Mouse (Mus musculus) kidney, embryonic 14.5 days (tissue): ENCODE measurements around the gene Btbd1. TPM values are rescaled to one million over a fixed set of nuclear protein-coding genes. Genes with fewer than 3 reads are reported as not detected.
A peak's percentile ranks its signal among the peaks of the same experiment; 100 is the strongest.

Experiments
- ATAC-seq: fragments of 200-750 bp; cut with Nextera tagmentation; 2 replicates; pipeline ENCODE4 v1.8.0; 2017; ENCODE audit warnings: moderate number of reproducible peaks, mild to moderate bottlenecking, moderate TSS enrichment, moderate library complexity; ENCODE audit not compliant: low FRiP score, low TSS enrichment
- H3K27ac ChIP-seq: fragments of 300-500 bp; sonication (generic); 2 replicates; pipeline ENCODE4 v1.5.1; 2014; ENCODE audit warnings: low read depth, mild to moderate bottlenecking, low read length, moderate library complexity, mixed read lengths
- H3K27me3 ChIP-seq: fragments of 300-500 bp; sonication (generic); 2 replicates; pipeline ENCODE4 v1.6.1; 2014; ENCODE audit warnings: mild to moderate bottlenecking, low read length; ENCODE audit not compliant: control insufficient read depth, insufficient read depth
- H3K36me3 ChIP-seq: fragments of 300-500 bp; sonication (generic); 2 replicates; pipeline ENCODE4 v1.6.1; 2014; ENCODE audit warnings: low read length, mixed read lengths; ENCODE audit not compliant: control insufficient read depth, insufficient read depth
- H3K4me1 ChIP-seq: fragments of 300-500 bp; sonication (generic); 2 replicates; pipeline ENCODE4 v1.6.1; 2014; ENCODE audit warnings: low read length, mixed read lengths; ENCODE audit not compliant: control insufficient read depth, insufficient read depth
- H3K4me2 ChIP-seq: fragments of 300-500 bp; sonication (generic); replicated peaks from 2 replicates; pipeline ENCODE4 v1.6.1; 2014; ENCODE audit warnings: low read depth, mild to moderate bottlenecking, low read length
- H3K4me3 ChIP-seq: fragments of 300-500 bp; sonication (generic); 2 replicates; pipeline ENCODE4 v1.5.1; 2014; ENCODE audit warnings: mild to moderate bottlenecking, low read length
- H3K9ac ChIP-seq: fragments of 300-500 bp; sonication (generic); 2 replicates; pipeline ENCODE4 v1.6.1; 2014; ENCODE audit warnings: low read depth, mild to moderate bottlenecking, low read length, moderate library complexity
- H3K9me3 ChIP-seq: fragments of 300-500 bp; sonication (generic); 2 replicates; pipeline ENCODE4 v1.6.1; 2016; ENCODE audit warnings: low read length; ENCODE audit not compliant: control insufficient read depth
- WGBS: fragments of 180-500 bp; shearing (Covaris S2); extraction: QIAGEN DNeasy Blood & Tissue Kit; methylation state at CpG from one replicate; pipeline ENCODE4 v1.1.7; 2014; 5-methylcytosine and 5-hydroxymethylcytosine counted together
- polyA plus RNA-seq: library from polyadenylated mRNA; unstranded; fragments of >200 nt; fragmentation: Nextera tagmentation; extraction: Ambion mirVana; gene quantifications from 2 replicates; pipeline ENCODE4 v1.2.1, GENCODE M21; 2014

Gene Btbd1
- polyA plus RNA-seq, 1 experiment from 2014 or later = 88.8 TPM

DNA sequence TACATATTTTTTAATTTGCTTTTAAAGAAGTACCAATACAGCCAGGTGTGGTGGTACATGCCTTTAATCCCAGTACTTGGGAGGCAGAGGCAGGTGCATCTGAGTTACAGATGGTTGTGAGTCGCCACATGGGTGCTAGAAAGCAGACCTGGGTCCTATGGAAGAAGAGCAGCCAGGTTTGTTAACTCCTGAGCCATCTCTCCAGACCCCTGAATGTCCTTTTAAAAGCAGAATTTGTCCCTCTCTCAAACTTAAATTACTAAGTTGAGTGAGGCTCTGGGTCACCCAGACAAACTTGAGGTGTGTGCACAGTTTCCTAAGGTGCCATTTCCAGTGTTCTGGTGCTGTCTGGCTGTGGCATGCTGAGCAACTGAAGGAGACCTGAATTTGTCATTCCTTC, 26.5 kb upstream of the Btbd1 start, which contains the start of gene Gm10160:
Gene Gm10160, minus strand, starts transcription at position 101 of the 400 bp plus-strand sequence.
- no peak for ATAC-seq
- H3K4me2 ChIP-seq = no peak within 1 kb of the TSS
- no peak within 1 kb of the TSS for H3K9ac ChIP-seq
- no peak within 1 kb of the TSS for H3K4me3 ChIP-seq
- H3K27ac ChIP-seq = no peak within 1 kb of the TSS
- H3K27me3 ChIP-seq = peaks cover 11% of the 10 kb centered on the region; the same call in 1 of the 2 replicates
- WGBS = 86% methylated on average over 1 of the region's 1 CpGs
- H3K4me1 ChIP-seq = peaks cover 3% of the 10 kb centered on the region; the same call in 1 of the 2 replicates
- no peaks in the 10 kb centered on the region for H3K36me3 ChIP-seq
- no peaks in the 10 kb centered on the region for H3K9me3 ChIP-seq

DNA sequence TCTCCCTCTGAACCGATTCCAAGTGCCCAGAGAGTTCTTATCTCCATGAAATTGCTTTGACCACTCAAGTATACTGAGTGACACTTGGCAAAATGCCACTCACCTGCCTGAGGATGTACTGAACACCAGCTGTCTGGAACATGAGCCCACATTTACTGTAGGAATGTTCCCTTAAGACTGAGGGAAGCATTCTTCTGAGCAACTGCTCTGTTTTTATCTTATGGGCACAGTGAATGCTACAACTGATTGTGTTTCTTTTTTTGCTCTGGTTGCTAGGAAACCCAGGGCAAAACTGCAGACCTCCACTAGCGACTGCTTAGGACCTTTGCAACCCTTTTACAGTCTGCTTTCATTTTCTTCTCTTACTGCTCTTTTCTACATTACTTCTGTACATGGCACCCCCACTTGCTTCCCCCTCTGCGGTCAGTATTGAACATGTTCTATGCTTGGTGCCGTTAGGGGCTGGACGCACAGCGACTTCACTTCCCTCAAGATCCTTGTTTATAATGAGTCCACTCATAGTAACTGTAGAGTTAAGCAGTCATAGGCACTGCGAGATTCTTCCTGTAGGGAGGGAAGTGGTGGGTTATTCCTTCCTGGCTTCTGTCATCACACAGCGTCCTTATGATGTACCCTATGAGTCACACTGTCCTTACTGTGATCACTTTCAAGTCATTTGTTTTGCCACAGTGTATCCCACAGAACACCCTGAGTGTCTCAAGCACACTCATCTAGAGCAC, 25.5 kb upstream of the Btbd1 start:
- 74% methylated on average over 8 of the region's 8 CpGs for WGBS
- Histone ChIP-seq H3K36me3 (no peaks in the 10 kb centered on the region), H3K27ac (no peak overlapping the region), H3K27me3 (peaks cover 11% of the 10 kb centered on the region; the same call in 1 of the 2 replicates), H3K4me2 (no peak overlapping the region), H3K4me1 (peaks cover 3% of the 10 kb centered on the region; the same call in 1 of the 2 replicates), H3K9me3 (no peaks in the 10 kb centered on the region), H3K4me3 (no peak overlapping the region), H3K9ac (no peak overlapping the region)
- ATAC-seq = no peak

DNA sequence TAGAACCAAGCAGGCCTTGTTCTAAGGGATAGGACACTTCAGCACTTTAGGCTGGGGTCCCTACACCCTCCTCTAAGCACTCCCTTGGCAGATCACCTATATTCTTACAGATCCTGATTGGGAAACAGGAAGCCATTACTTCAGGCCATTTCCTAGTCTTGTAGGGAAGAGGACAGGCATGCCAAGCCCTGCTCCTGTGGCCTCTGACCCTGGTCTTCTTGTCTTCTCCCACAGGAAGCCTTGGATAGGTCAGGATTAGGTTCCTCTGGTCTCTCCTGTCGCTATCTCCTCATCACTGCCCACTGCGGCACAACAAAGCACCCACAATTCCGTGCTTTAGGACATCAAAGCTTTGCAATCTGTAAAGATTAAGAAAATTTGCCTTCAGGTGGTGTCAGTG, 22.5 kb upstream of the Btbd1 start:
- Histone ChIP-seq H3K36me3 (no peaks in the 10 kb centered on the region), H3K27ac (peak overlapping the region; percentile 38; the same call in 1 of the 2 replicates), H3K4me2 (no peak overlapping the region), H3K4me3 (no peak overlapping the region), H3K9me3 (no peaks in the 10 kb centered on the region), H3K27me3 (no peaks in the 10 kb centered on the region), H3K9ac (no peak overlapping the region), H3K4me1 (no peaks in the 10 kb centered on the region)
- ATAC-seq = no peak
- 74% methylated on average over 3 of the region's 3 CpGs for WGBS

DNA sequence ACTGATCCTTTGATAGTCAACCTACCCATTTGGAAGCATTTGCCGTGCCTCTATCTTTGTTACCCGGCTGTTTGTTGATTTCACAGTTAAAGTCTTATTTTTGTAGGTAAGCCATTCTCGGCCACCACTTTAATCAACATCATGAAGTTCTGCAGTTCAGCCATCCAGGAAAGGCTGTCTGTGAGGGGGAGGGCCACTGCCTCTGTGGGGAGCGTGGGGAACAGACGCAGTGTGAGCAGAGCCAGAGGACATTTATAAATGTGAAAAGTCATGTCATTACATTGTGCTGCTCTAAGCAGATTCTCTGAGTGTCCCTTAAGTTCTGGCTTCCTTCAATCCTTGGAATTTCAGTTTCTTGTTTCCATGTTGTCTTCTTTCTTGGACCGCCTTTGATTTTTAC, 20.9 kb upstream of the Btbd1 start:
- no peak for ATAC-seq
- Histone ChIP-seq H3K36me3 (no peaks in the 10 kb centered on the region), H3K27ac (no peak overlapping the region), H3K27me3 (no peaks in the 10 kb centered on the region), H3K4me1 (0 out of 2 replicates have a peak, but pooled peaks cover 2% of the 10 kb centered on the region), H3K9ac (no peak overlapping the region), H3K9me3 (no peaks in the 10 kb centered on the region), H3K4me2 (no peak overlapping the region), H3K4me3 (no peak overlapping the region)
- WGBS = 58% methylated on average over 6 of the region's 6 CpGs

- Histone ChIP-seq H3K27me3 (no peaks in the 10 kb centered on the region), H3K27ac (no peak overlapping the region), H3K4me2 (no peak overlapping the region), H3K36me3 (no peaks in the 10 kb centered on the region), H3K4me1 (0 out of 2 replicates have a peak, but pooled peaks cover 5% of the 10 kb centered on the region), H3K4me3 (no peak overlapping the region), H3K9me3 (no peaks in the 10 kb centered on the region), H3K9ac (no peak overlapping the region)
- WGBS = 94% methylated on average over 7 of the region's 7 CpGs
- no peak for ATAC-seq
Observed at GRCm38 (mm10) chr7:81849633-81850032, 20.4 kb upstream of the Btbd1 start.

DNA sequence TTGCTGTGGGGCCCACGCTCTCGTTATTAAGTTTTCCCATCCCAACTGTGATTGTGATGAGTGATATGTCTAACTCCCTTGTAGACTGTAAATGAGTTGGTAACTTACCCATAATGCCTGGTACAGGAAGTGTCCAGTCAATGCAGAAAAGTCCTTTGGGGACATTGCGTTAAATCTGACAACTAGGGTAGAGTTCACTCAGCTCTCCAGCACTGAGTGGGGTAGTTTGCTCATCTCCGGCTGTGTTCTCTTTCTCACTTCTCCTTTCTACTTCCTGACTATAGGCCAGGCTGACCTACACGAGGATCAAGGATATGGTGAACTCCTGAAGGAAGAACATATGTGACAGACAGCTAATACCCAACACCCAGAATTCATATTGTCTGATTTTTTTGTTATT, 20.0 kb upstream of the Btbd1 start:
- H3K27ac ChIP-seq = no peak overlapping the region
- no peak overlapping the region for H3K4me2 ChIP-seq
- H3K9me3 ChIP-seq = no peaks in the 10 kb centered on the region
- 0 out of 2 replicates have a peak, but pooled peaks cover 5% of the 10 kb centered on the region for H3K4me1 ChIP-seq
- WGBS = 89% methylated on average over 5 of the region's 5 CpGs
- no peak for ATAC-seq
- no peak overlapping the region for H3K9ac ChIP-seq
- no peak overlapping the region for H3K4me3 ChIP-seq
- H3K27me3 ChIP-seq = no peaks in the 10 kb centered on the region
- H3K36me3 ChIP-seq = no peaks in the 10 kb centered on the region

DNA sequence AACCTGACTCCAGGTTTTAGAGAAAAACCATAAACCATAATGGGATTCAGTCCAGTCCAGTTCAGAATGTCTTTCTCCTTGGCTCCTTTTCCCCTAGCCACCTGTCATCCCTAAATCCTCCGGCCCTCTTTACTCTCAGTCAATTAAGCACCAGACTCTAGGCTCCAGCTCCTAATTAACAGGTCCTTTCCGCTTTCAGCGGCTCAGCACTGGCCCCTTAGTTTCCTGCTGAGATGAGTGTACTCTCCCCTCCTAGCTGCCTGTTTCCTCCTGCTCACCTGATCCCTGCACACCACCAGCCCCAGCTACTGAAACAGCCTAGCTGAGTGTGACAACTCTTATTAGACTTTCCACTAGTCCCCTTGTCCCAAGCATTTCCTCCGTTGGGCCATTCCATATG, 18.5 kb upstream of the Btbd1 start:
- H3K4me3 ChIP-seq = no peak overlapping the region
- no peaks in the 10 kb centered on the region for H3K36me3 ChIP-seq
- WGBS = 39% methylated on average over 4 of the region's 4 CpGs
- no peaks in the 10 kb centered on the region for H3K27me3 ChIP-seq
- 0 out of 2 replicates have a peak, but pooled peaks cover 5% of the 10 kb centered on the region for H3K4me1 ChIP-seq
- ATAC-seq = no peak
- no peak overlapping the region for H3K27ac ChIP-seq
- no peaks in the 10 kb centered on the region for H3K9me3 ChIP-seq
- H3K4me2 ChIP-seq = no peak overlapping the region
- H3K9ac ChIP-seq = no peak overlapping the region

GRCm38 (mm10) chr7:81847010-81847409, 17.8 kb upstream of the Btbd1 start:
- no peaks in the 10 kb centered on the region for H3K9me3 ChIP-seq
- no peak overlapping the region for H3K4me2 ChIP-seq
- no peak overlapping the region for H3K4me3 ChIP-seq
- no peak overlapping the region for H3K9ac ChIP-seq
- WGBS = 44% methylated on average over 8 of the region's 8 CpGs
- no peak for ATAC-seq
- no peak overlapping the region for H3K27ac ChIP-seq
- 0 out of 2 replicates have a peak, but pooled peaks cover 5% of the 10 kb centered on the region for H3K4me1 ChIP-seq
- no peaks in the 10 kb centered on the region for H3K36me3 ChIP-seq
- H3K27me3 ChIP-seq = no peaks in the 10 kb centered on the region

- 0 out of 2 replicates have a peak, but pooled peaks cover 5% of the 10 kb centered on the region for H3K4me1 ChIP-seq
- H3K27ac ChIP-seq = no peak overlapping the region
- H3K4me3 ChIP-seq = no peak overlapping the region
- no peak for ATAC-seq
- H3K9me3 ChIP-seq = no peaks in the 10 kb centered on the region
- no peaks in the 10 kb centered on the region for H3K36me3 ChIP-seq
- H3K27me3 ChIP-seq = no peaks in the 10 kb centered on the region
- 78% methylated on average over 8 of the region's 8 CpGs for WGBS
- no peak overlapping the region for H3K4me2 ChIP-seq
- H3K9ac ChIP-seq = no peak overlapping the region
Observed at GRCm38 (mm10) chr7:81846008-81846407, 16.8 kb upstream of the Btbd1 start.
